11 mouse cellular contexts compared by ENCODE assay signal in the genomic region with DNA sequence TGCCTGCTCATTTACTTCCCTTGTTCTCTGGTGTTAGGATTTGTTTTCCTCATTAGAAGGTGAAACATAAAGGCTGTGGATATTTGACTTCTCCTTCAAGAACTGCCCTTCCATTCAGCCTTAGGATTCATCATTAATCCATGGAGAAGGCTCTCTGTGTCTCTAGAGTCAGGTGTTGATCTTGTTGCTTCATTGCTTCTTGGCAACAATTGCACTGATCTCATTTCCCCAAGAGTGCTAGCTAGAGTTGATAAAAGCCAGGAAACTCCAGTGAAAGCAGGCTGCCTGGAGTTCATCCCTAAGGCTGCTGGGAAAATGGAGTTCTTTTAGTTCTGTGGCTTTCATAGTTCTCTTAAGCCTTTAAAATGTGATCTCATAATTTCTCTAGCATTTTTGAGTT.
"Had no signal": no experiment of that assay in that cellular context is flagged by ENCODE, and none has a peak within 500 bp of the region (broad histone marks: within the 10 kb centered on the region; RNA-seq: fewer than 3 reads in every experiment).

No protein-coding gene starts in this region.

- H3K4me3 ChIP-seq: limb, embryonic 12.5 days; midbrain, embryonic 13.5 days had no signal

- DNase-seq: kidney, postnatal 36 days; layer of hippocampus, adult 9-11 months; layer of hippocampus, postnatal 36 days; lung, adult 2 months; lung, postnatal 36 days; right cerebral cortex, postnatal 14 days; thymus, postnatal 36 days had no signal

- H3K36me3 ChIP-seq: limb, embryonic 12.5 days; midbrain, embryonic 13.5 days had no signal

- H3K9ac ChIP-seq: limb, embryonic 12.5 days; liver, embryonic 14.5 days; midbrain, embryonic 13.5 days had no signal

- H3K27ac ChIP-seq: limb, embryonic 12.5 days; liver, embryonic 14.5 days; midbrain, embryonic 13.5 days had no signal

- H3K4me2 ChIP-seq: limb, embryonic 12.5 days; midbrain, embryonic 13.5 days had no signal

- H3K4me1 ChIP-seq: limb, embryonic 12.5 days; midbrain, embryonic 13.5 days had no signal

- ATAC-seq: lung, postnatal 0 days; midbrain, embryonic 13.5 days had no signal

- H3K9me3 ChIP-seq: limb, embryonic 12.5 days; midbrain, embryonic 13.5 days had no signal

- H3K27me3 ChIP-seq: limb, embryonic 12.5 days; midbrain, embryonic 13.5 days had no signal
